Mouse (Mus musculus) testis, adult 2 months (tissue): ENCODE results near the gene Raly.

ENCODE experiments used
- CTCF ChIP-seq: fragments of 200-500 bp; IDR thresholded peaks from 2 replicates; pipeline ENCODE4 v1.5.1; 2012; ENCODE audit warnings: low read depth, mild to moderate bottlenecking, inconsistent platforms, low read length, moderate library complexity; ENCODE audit not compliant: control insufficient read depth, insufficient read depth, insufficient replicate concordance
- POLR2A ChIP-seq: fragments of 200-500 bp; IDR thresholded peaks from 2 replicates; pipeline ENCODE4 v1.6.1; 2012; ENCODE audit warnings: low read depth, mild to moderate bottlenecking, inconsistent platforms, low read length, moderate library complexity; ENCODE audit not compliant: control insufficient read depth

- TF ChIP-seq CTCF, result no peak
- TF ChIP-seq POLR2A, result no peak
Observed at GRCm38 (mm10) chr2:154764828-154765497, 25.9 kb upstream of the Raly start.
